Mouse (Mus musculus) midbrain, embryonic 14.5 days (tissue): ENCODE measurements at regions not wholly inside any gene's neighbourhood (a gene's known extent, or its start where the extent isn't known, plus 50 kb on each side); places are given as distances from the start of the nearest gene placed in this dataset.

Experiments
- ATAC-seq: fragments of 200-750 bp; cut with Nextera tagmentation; 2 replicates; pipeline ENCODE4 v1.8.0; 2017; ENCODE audit warnings: moderate number of reproducible peaks, moderate library complexity; ENCODE audit not compliant: low FRiP score, low TSS enrichment
- DNase-seq: peaks from one replicate; pipeline ENCODE4 v3.0.0-alpha.2; 2015
- H3K27ac ChIP-seq: fragments of 300-500 bp; sonication (generic); replicated peaks from 2 replicates; pipeline ENCODE4 v1.5.1; 2014; ENCODE audit warnings: mild to moderate bottlenecking, low read depth, low read length, moderate library complexity
- H3K27me3 ChIP-seq: fragments of 300-500 bp; sonication (generic); 2 replicates; pipeline ENCODE4 v1.6.1; 2014; ENCODE audit warnings: low read length, control low read depth, mixed read lengths; ENCODE audit not compliant: control insufficient read depth, insufficient read depth
- H3K36me3 ChIP-seq: fragments of 300-500 bp; sonication (generic); 2 replicates; pipeline ENCODE4 v1.6.1; 2014; ENCODE audit warnings: low read length, control low read depth; ENCODE audit not compliant: control insufficient read depth, insufficient read depth
- H3K4me1 ChIP-seq: fragments of 300-500 bp; sonication (generic); 2 replicates; pipeline ENCODE4 v1.6.1; 2014; ENCODE audit warnings: mild to moderate bottlenecking, antibody characterized with exemption, low read length, control low read depth; ENCODE audit not compliant: control insufficient read depth, insufficient read depth
- H3K4me2 ChIP-seq: fragments of 300-500 bp; sonication (generic); 2 replicates; pipeline ENCODE4 v1.6.1; 2014; ENCODE audit warnings: mild to moderate bottlenecking, low read length, moderate library complexity
- H3K4me3 ChIP-seq: fragments of 300-500 bp; sonication (generic); replicated peaks from 2 replicates; pipeline ENCODE4 v1.5.1; 2014; ENCODE audit warnings: low read depth, low read length
- H3K9ac ChIP-seq: fragments of 300-500 bp; sonication (generic); replicated peaks from 2 replicates; pipeline ENCODE4 v1.6.1; 2014; ENCODE audit warnings: mild to moderate bottlenecking, low read length, moderate library complexity
- H3K9me3 ChIP-seq: fragments of 300-500 bp; sonication (generic); 2 replicates; pipeline ENCODE4 v1.6.1; 2016; ENCODE audit warnings: low read length, control low read depth, mixed read lengths; ENCODE audit not compliant: control insufficient read depth
- WGBS: fragments of 180-500 bp; shearing (Covaris S2); extraction: QIAGEN DNeasy Blood & Tissue Kit; methylation state at CpG from one replicate; pipeline ENCODE4 v1.1.7; 2014; 5-methylcytosine and 5-hydroxymethylcytosine counted together

DNA sequence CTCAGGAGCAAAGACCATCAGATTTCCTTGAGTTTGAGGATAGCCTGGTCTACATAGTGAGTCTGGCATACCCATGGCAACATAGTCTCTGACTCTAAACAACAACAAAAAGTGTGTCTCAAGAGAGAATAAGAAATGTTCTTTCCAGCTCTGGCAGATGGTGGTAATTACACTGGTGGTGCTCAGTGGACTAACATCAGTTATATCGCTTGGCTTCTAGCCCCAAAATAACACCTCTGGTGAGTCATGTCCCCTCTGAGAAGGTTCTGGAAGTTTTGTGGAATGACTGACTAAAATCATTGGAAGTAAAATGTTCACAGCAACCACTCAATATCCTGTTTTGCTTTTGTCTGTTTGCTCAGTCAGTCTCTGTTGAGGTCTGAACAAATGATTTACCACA lies 227.3 kb downstream of the Tm4sf1 start:
- H3K36me3 ChIP-seq, result no peaks in the 10 kb centered on the region
- H3K4me3 ChIP-seq, result no peak overlapping the region
- whole genome bisulfite sequencing, result 97% methylated on average over 1 of the region's 1 CpGs
- H3K4me1 ChIP-seq, result no peaks in the 10 kb centered on the region
- ATAC-seq, result no peak
- no peak overlapping the region for H3K27ac ChIP-seq
- DNase-seq, result no peak
- H3K4me2 ChIP-seq, result no peak overlapping the region
- no peaks in the 10 kb centered on the region for H3K9me3 ChIP-seq
- H3K27me3 ChIP-seq, result no peaks in the 10 kb centered on the region
- H3K9ac ChIP-seq, result no peak overlapping the region

DNA sequence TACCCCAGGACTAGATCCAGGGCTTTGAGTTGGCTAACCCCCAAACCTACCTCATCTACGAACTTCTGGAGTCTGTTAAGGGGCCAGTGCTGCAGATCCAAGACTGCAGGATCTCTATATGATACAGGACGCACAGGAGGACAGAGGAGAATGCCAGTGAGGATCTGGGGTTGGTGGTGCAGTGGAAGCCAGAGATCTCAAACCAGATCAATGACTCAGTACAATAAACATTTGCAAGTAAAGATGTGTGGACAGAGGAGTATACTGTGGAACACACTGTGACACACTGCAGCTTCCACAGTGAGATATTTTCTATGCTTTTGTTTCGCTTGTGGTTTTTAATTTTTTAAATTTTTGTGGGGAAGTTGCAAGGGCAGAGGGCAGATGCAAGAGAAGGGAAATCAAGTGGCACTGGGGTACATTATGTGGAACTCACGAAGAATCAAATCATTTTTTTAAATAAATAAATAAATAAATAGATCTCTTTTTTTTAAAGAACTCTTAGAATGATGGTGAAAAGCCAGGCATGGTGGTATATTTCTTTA lies 227.8 kb downstream of the Tm4sf1 start:
- WGBS, result 88% methylated on average over 4 of the region's 4 CpGs
- no peak overlapping the region for H3K27ac ChIP-seq
- DNase-seq, result no peak

GRCm38 (mm10) chr3:57033021-57033420 lies 268.8 kb downstream of the Tm4sf1 start:
- H3K4me2 ChIP-seq, result no peak overlapping the region
- no peaks in the 10 kb centered on the region for H3K9me3 ChIP-seq
- no peaks in the 10 kb centered on the region for H3K4me1 ChIP-seq
- no peak overlapping the region for H3K27ac ChIP-seq
- H3K27me3 ChIP-seq, result no peaks in the 10 kb centered on the region
- H3K9ac ChIP-seq, result no peak overlapping the region
- no peak for ATAC-seq
- DNase-seq, result no peak
- H3K4me3 ChIP-seq, result no peak overlapping the region
- H3K36me3 ChIP-seq, result no peaks in the 10 kb centered on the region

More for the DNA sequence above, 227.8 kb downstream of the Tm4sf1 start:
- H3K9ac ChIP-seq, result no peak overlapping the region
- H3K27me3 ChIP-seq, result no peaks in the 10 kb centered on the region
- no peak overlapping the region for H3K4me3 ChIP-seq
- H3K9me3 ChIP-seq, result no peaks in the 10 kb centered on the region
- no peak for ATAC-seq
- H3K4me2 ChIP-seq, result no peak overlapping the region
- H3K36me3 ChIP-seq, result no peaks in the 10 kb centered on the region
- H3K4me1 ChIP-seq, result no peaks in the 10 kb centered on the region

- H3K4me2 ChIP-seq, result no peak overlapping the region
- ATAC-seq, result no peak
- no peaks in the 10 kb centered on the region for H3K36me3 ChIP-seq
- H3K9me3 ChIP-seq, result no peaks in the 10 kb centered on the region
- H3K9ac ChIP-seq, result no peak overlapping the region
- no peaks in the 10 kb centered on the region for H3K27me3 ChIP-seq
- peak; percentile 49 for DNase-seq
- no peaks in the 10 kb centered on the region for H3K4me1 ChIP-seq
- H3K27ac ChIP-seq, result no peak overlapping the region
- no peak overlapping the region for H3K4me3 ChIP-seq
Measured at GRCm38 (mm10) chr3:57018171-57018570, 283.6 kb downstream of the Tm4sf1 start.

DNA sequence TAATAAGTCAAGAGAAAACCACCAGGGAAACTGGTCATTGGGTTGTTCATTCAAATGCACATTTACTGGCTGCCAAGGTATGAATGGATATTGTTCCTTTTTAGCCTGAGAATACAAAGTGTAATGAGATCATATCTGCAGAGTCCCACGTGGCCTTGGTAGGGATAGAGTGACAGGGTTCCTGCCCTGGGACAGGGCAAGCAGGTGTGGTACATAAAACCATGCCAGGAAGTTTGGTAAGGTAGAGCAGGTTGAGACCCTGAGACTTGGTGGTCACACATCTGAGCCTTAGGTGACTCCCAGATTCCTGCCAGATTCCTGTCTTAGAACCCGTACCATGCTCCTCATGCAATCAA lies 320.5 kb downstream of the Tm4sf1 start:
- WGBS, result 47% methylated on average over 2 of the region's 2 CpGs

DNA sequence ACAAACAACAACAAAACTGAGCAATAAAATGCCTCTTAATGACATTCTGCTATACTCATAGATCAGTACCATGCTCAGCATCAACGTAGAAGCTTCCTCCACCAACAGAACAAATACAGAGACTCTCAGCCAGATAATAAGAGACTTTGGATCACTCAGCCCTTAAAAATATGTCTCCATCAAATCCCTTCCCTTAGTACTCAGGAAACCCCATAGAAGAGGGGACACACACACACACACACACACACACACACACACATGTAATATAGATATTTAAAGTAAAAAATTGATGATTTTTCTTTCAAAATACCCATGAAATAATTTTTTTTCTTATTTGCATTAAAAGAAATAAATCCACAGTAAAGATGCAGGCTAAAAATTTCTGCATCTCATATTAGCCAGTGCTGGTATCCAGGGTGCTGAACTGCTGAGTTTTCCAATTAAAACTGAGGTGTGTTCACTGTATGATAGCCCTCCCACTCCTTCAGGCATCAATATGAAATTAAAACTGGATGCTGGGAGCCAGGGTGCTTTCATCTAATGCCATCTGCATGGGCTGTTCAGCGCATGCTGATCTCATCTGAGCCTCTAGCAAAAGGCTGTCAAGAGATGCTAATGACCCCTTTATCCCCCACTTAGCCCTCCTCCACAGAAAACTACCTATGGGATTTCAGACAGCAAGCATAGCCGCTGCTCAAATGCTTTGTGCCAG lies 321.0 kb downstream of the Tm4sf1 start:
- no peak overlapping the region for H3K9ac ChIP-seq
- no peaks in the 10 kb centered on the region for H3K4me1 ChIP-seq
- DNase-seq (peak; percentile 83), ATAC-seq (peak; percentile 94)
- peak overlapping the region; percentile 77 for H3K27ac ChIP-seq
- H3K4me3 ChIP-seq, result no peak overlapping the region
- H3K4me2 ChIP-seq, result no peak overlapping the region
- H3K9me3 ChIP-seq, result no peaks in the 10 kb centered on the region
- H3K27me3 ChIP-seq, result no peaks in the 10 kb centered on the region
- 22% methylated on average over 3 of the region's 3 CpGs for WGBS
- H3K36me3 ChIP-seq, result no peaks in the 10 kb centered on the region

More for the DNA sequence above, 320.5 kb downstream of the Tm4sf1 start:
- H3K4me2 ChIP-seq, result no peak overlapping the region
- H3K9me3 ChIP-seq, result no peaks in the 10 kb centered on the region
- no peaks in the 10 kb centered on the region for H3K36me3 ChIP-seq
- no peaks in the 10 kb centered on the region for H3K27me3 ChIP-seq
- H3K4me1 ChIP-seq, result no peaks in the 10 kb centered on the region
- no peak overlapping the region for H3K9ac ChIP-seq
- no peak overlapping the region for H3K4me3 ChIP-seq
- ATAC-seq, result peak; percentile 79; the same call in 1 of the 2 replicates
- no peak for DNase-seq
- H3K27ac ChIP-seq, result peak overlapping the region; percentile 77

- Histone ChIP-seq H3K9me3 (no peaks in the 10 kb centered on the region), H3K9ac (no peak overlapping the region), H3K4me2 (no peak overlapping the region), H3K4me1 (peaks cover 12% of the 10 kb centered on the region), H3K27me3 (no peaks in the 10 kb centered on the region), H3K4me3 (no peak overlapping the region), H3K27ac (no peak overlapping the region), H3K36me3 (no peaks in the 10 kb centered on the region)
- 80% methylated on average over 1 of the region's 1 CpGs for WGBS
- DNase-seq (no peak), ATAC-seq (no peak)
Measured at GRCm38 (mm10) chr3:56966008-56966407, 335.8 kb downstream of the Tm4sf1 start.

DNA sequence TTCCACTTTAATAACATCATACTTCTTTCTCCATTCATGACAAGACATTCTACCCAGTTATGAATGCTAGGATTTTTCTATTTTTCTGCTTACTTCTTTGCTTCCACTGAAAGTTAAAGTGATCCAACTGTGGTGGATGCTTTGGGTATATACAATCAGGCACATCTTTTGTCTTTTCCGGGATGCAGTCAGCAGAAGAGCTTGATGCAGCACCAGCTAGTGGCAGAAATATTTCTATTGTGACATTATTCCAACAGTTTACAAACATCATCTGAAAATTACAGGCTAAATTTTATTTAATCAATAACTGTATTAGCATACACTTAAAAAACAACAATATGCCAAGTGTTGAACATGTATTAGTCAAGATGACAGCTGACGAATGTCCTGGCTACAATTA lies 336.3 kb downstream of the Tm4sf1 start:
- ATAC-seq (no peak), DNase-seq (peak; percentile 21)
- WGBS, result 91% methylated on average over 2 of the region's 2 CpGs
- no peaks in the 10 kb centered on the region for H3K36me3 ChIP-seq
- no peak overlapping the region for H3K9ac ChIP-seq
- no peak overlapping the region for H3K27ac ChIP-seq
- no peak overlapping the region for H3K4me3 ChIP-seq
- no peaks in the 10 kb centered on the region for H3K9me3 ChIP-seq
- H3K4me1 ChIP-seq, result peaks cover 12% of the 10 kb centered on the region
- H3K4me2 ChIP-seq, result no peak overlapping the region
- H3K27me3 ChIP-seq, result no peaks in the 10 kb centered on the region

- no peak for ATAC-seq
- Histone ChIP-seq H3K4me1 (peaks cover 12% of the 10 kb centered on the region), H3K9me3 (no peaks in the 10 kb centered on the region), H3K36me3 (no peaks in the 10 kb centered on the region), H3K4me2 (no peak overlapping the region), H3K27me3 (no peaks in the 10 kb centered on the region), H3K9ac (no peak overlapping the region), H3K4me3 (no peak overlapping the region), H3K27ac (no peak overlapping the region)
- DNase-seq, result no peak
- WGBS, result 91% methylated on average over 3 of the region's 3 CpGs
Measured at GRCm38 (mm10) chr3:56964156-56964555, 337.6 kb downstream of the Tm4sf1 start.
